Mouse (Mus musculus) brain, adult 2 months (tissue): ENCODE measurements at regions not wholly inside any gene's neighbourhood (a gene's known extent, or its start where the extent isn't known, plus 50 kb on each side); places are given as distances from the start of the nearest gene placed in this dataset.

Experiments used
- DNase-seq: peaks from one replicate; pipeline ENCODE4 v3.0.0; 2011; ENCODE audit warnings: low read depth, low spot score

DNA sequence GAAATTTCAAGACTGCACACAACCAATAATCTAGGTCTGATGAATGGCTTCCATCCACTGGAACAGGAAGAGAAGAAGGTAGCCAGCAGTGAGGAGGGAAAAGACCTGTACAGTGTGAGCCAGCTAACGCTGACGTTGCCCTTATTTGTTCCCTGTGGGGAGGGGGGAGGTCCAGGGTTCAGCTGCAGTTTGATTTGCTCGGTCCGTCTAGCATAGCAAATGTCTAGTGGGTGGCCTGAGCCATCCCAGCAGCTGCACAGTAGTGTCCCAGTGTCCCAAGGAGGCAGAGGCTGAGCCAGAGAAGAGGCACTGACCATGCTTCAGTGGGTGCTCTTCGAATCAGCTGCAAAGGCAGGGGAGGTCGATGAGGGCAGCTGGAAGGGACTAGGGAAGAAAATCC is 120.7 kb upstream of the Atp6ap2 start:
- DNase-seq = no peak

DNA sequence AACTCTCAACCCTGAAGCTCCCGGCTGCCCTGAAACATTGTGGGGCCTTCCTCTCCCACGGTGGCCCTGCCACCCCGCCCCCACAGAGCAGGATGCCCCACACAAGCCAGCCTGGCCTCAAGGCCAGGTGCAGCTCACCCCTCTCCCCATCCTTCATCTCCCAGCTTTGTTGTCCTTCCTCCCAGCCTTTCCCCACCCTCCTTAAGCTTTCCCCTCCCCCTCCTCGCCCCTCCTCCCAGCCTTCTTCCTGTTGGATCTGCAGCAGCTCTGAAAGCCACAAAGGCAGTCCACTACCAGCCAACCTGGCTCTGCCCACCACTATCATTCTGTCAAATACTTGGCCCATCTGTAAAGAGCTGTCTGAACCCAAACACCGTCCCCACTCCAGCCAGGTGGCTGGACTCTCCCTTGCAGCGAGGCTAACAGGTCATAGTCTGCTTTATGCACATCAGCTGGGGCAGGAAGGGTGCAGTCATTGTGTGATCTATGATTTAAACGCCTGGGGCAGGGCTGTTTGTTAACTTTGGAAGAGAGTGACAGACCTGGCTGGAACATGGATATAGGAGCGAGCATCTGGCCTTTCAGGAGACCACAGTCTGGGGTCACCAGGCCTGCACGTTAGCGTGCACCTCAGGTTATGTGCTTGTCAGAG is 119.9 kb upstream of the Atp6ap2 start:
- DNase-seq = no peak

DNA sequence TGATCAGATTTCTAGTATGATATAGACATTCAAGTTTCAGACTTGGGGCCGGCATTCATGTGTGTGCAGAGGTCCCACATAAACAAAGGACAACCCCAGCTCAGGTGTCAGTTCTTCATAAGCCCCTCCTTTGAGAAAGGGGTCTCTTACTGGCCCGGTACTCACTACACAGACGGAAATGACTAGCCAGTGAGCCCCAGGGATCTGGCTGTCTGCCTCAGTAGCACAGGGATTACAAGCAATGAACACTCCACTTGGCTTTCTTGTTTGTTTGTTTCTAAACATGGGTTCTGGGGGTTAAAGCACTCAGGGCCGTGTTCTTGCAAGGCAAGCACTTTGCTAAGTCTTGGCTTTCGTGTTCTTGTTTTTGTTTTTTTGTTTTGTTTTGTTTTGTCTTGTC is 115.3 kb upstream of the Atp6ap2 start:
- no peak for DNase-seq

DNA sequence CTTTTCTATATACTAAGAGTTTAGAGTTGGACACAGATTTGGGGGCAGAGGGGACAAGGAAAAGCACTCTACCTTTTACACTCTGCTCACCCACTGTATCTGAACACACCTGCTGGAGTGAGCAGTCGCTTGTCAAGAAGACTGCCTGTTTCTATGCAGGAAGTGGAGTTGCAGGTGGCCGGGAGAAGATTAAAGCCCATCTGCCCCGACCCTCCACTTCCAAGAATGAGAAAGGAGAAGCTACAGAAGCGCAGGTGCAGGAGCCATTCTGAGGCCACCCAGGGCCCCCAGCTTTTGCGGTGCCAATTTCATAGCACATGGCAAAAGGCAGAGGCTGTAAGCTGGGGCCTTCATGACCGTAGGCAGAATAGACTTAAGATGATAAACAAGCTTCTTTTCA is 108.4 kb upstream of the Atp6ap2 start:
- DNase-seq = no peak

DNA sequence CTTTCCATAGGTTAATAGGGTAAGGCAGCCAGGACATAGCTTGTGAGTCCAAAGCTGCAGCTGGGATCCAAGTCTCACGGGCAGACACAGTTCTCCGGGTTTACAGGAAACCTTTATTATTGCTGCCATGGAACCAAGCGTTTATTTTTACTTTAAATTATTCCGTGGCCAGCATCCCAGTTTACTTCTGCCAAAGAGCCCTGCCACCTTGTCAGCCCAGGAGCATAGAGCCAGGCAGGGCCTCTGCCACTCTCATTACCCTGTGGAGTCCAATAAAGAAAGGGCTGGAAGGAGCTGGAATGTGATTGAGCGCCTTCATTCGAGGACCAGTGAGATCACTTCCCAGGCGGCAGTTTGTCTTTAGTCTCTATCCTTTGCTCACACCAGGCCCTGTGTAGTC is 96.6 kb upstream of the Atp6ap2 start:
- no peak for DNase-seq

DNA sequence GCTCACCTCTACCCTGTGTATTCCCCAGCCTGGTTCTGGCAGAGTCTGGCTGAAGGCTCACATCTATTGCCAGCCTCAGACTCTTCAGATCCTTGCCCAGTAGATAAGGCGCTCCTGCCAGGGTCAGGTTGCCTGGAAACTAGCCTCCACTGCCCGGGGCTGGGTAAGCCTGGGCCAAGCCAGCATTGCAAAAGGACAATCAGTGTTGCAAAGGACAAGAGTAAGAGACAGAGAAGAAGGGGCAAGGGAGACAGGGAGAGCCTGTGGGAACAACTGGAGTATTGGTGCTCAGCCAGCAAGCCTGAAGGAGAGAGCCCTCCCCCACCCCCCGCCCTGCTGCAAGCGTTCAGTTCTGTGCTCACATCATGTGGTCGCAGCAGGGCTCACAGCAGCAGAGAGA is 94.4 kb upstream of the Atp6ap2 start:
- peak; percentile 23 for DNase-seq

DNA sequence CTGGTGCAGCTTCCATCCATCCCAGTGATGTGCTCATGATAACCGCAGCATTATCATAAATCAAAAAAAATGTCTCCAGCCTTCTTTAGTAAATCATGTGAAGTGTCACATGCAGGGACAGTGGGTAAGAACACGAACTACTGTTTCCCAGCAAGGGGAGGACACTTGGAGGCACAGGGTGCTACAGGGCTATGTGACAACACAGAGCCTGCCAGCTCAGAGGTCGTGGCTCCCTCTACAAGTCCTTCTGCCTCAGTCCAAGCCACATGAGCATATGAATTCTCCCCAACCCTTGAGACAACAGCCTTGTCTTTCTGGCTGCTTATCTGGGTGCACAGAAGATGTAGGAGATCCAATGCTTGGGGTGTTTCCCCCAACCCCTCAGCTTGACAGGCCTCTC is 93.7 kb upstream of the Atp6ap2 start:
- DNase-seq = no peak

DNA sequence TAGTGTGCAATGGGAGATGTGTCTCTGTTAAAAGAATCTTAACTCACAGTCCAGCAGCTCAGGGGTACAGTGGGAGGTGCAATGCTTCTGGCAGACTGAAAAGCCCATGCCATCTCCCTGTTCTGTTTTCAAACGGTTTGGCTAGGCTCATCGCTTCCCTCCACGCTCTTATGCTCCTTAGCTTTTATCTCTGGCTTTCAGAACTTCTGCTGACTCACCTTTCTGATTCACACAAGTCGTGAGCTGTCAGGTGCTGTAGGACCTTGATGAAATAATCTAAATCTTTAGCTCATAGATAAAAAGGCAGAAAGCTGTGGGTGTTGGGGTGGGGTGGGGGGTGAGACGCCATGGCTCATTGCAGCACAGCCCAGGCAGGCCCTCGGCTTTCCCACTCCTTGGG is 93.1 kb upstream of the Atp6ap2 start:
- DNase-seq = peak; percentile 56

DNA sequence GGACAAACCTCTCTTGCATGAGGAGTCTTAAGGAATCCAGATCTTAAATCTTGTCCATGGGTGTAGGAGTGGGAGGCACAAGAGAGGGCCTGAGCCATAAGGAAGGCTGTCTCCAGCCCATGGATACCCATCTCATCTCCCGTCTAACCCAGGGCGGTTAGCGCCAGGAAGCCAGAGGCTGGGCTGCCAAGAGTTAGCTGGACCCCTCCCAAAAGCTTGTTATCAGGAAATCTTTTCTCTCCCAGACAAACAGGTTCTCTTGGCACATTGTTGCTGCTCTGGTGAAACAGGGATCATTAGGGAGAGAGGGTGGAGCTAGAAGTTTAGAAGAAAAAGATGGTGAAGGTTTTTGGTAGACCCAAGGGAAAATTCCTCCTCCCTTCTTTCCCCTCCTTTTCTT is 87.0 kb upstream of the Atp6ap2 start:
- DNase-seq = no peak

DNA sequence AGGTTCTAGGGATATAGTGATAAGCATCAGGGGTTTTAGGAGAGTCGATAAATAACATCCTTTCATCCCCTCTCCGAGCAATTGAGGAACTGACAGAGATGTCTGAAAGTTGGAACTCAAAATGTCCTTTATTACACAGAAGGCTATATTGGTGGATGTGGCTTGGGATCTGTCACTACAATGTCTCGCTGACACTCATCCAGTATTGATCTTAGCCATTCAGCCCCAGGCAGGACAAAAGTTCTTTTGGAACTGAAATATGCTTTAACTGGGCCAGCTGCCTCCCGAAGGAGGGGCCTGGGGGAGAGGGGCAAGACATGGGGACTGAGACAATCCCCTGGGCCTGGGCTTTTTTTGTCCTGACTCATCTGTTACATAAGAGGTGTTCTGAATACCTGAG is 85.2 kb upstream of the Atp6ap2 start:
- no peak for DNase-seq

DNA sequence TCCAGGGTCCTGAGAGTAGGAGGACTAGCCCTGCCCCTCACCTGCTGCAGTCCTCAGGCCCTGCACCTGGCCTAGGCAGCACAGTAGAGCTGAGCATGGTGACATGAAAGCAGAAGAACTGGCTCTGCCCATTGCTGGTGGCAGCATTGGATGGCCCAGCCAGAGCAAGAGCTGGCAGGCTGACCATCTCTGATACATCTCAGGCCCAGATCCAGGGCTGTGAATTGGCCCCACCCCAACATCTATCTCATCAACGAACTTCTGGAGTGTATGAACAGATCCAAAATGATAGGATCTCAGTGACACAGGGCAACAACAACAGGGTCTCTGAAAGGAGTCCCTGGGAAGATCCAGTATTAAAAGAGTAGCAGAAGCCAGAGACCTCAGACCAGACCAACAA is 84.0 kb upstream of the Atp6ap2 start:
- no peak for DNase-seq

DNA sequence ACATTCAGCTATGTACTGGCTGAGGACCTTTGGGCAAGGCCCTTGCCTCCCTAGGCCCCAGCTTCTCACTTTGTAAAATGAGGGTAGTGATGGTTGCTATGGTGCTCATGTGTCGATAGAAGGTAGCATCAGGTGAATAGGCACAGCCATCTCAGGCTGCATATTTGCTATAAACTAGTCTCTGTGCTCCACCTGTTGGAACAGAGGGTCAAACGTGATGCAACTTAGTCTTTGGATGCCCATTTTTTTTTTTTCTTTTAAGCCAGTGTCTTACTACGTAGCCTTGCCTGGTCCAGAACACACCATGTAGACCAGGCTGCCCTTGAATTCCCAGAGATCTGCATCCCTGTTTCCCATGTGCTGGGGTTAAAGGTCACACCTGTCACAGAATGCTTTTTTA is 76.5 kb upstream of the Atp6ap2 start:
- no peak for DNase-seq

DNA sequence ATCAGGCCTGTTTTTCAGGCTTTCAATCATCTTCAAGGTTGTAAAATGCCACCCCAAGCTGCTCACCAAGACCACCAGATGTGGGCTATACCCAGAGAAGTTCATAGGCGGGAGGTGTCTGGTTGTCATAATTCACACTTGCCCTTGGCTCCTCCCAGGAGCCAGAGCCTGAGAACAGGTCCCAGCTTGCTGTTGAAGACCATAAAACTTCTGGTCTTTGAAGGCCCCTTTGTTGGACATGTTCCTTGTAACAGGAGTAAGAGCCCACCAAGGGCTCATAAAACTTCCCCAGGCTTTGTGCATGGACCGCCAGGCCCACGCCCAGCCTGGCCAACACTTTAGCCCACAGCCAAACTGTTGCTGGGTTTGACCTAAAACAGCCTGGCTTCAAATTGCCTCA is 62.6 kb upstream of the Atp6ap2 start:
- DNase-seq = no peak

DNA sequence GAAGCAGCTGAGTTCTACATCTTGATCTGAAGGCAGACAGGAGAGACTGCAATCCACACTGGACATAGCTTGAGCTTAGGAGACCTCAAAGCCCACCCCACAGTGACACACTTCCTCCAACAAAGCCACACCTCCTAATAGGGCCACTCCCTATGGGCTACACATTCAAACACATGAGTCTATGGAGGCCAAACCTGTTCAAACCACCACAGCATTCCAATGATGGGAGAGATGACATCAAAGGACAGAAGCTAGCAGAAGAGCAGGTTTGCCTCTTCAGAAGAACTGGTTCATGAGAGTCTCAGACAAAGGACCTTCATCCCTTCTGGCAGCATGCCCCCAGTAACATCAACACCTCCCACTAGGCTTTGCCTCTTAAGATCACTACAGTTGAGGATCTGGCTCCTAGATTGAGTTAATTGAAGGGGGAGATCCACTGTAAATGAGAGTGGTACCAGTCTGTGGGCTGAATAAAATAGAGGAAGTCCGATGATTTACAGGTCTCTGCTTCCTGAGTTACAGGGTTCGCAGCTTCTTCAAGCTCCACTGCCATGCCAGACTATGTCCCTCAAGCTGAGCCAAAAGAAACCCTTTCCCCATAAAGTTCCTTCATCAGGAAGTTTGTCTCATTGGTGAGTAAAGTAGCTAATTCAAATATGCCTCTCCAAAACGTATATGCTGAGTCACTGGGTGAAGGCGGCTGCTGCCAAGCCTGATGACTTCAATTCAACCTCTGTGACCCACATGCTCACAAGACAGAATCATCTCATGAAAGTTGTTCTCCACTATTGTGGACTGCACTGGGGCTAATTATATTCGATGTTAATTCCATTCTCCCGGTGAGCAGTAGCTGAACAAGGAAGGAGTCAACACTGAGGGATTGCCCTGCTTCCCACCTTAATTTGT is 56.9 kb upstream of the Atp6ap2 start:
- DNase-seq = no peak
